Mouse (Mus musculus) frontal cortex, postnatal 25 days (tissue): ENCODE measurements around the gene Hrg.
"Not testable (repeated sequence)": the region's sequence is repeated elsewhere in the genome, so short reads cannot be mapped to it uniquely, and the experiment has no call there.

Source experiments
- DNase-seq, 2 experiments: peaks; one replicate each; pipeline ENCODE4 v3.0.0; 2022; ENCODE audit warnings: low spot score in 2 of 2

Gene Hrg

GRCm38 (mm10) chr16:22961073-22961472 lies 10.2 kb downstream of the Hrg start:
- no peak for DNase-seq

- no peak for DNase-seq
These were observed 11.4 kb downstream of the Hrg start for GRCm38 (mm10) chr16:22962256-22962655.

DNA sequence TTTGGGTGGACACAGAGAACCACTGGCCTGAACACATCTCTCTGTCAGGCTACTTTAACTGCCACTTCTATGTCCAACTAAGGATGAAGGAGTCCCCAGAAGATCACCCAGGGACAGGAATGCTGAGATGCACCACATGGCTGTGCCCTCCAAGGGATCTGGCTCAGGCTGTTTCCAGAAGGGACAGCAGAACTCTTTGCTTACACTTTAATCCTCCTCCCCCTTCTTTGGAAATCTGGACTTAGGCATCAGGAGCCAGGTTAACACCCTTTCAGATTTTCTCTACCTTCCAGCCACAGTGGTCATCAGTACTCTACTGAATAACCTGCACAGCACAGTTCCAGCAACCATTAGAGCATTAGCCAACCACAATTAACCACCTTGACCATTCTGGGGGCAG lies 12.4 kb downstream of the Hrg start:
- DNase-seq = no peak

DNA sequence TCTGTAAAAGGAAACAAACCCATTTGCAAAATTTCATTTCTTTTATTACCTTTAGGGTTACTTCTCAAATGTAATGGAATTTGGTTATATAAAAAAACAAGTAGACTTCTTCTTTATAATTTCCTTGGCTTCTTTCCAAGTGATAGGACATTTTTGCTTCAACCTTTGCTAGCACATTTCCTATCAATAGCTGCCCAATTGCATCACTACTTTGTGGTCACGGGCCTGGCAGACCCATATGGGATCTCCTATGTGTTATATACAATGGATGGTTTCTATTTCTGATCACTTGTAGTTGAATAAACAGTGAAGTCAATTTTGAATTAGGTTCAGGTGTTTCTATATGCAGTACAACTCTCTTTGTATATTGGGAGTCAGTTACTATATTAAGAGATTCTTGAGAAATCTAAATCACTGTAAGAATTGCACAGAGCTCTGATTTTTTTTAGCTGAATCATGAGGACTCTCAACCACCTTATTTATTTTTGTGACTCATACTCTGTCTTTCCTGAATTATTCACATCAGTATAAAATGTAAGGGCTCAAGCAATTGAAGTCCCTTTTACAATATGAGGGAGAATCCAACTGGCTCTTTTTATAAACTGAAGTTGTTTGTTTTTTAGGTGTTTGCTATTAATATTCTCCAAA lies 16.6 kb downstream of the Hrg start:
- DNase-seq = no peak

DNA sequence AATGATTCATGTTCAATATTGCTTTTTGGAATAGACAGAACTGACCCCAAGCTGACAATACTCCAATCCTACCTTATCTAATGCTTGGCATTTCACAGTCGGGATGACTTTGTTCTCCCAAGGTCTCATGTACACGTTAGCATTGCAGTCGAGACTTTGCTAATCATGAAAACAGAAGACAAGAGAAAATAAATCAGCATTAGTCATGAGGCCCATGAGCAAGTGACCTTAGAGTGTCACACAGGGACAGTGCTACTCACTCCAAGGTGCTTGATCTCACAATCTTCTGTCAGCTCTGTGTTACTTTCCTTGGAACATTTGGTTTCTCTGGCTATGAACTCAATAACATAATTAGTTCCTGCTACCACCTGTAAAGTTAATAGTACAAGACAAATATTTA lies 46.1 kb downstream of the Hrg start:
- DNase-seq = not testable (repeated sequence)
